Mouse (Mus musculus) ES-E14 (cell line): Measurements from ENCODE around the gene Dhx40. TPM values are rescaled to one million over a fixed set of nuclear protein-coding genes. Genes with fewer than 3 reads are reported as not detected.
"Not testable (repeated sequence)": the region's sequence is repeated elsewhere in the genome, so short reads cannot be mapped to it uniquely, and the experiment has no call there.

Source experiments
- DNase-seq: peaks from one replicate; pipeline ENCODE4 v3.0.0-alpha.2; 2013; ENCODE audit warnings: low read depth, low spot score
- H3K27ac ChIP-seq: 2 replicates; pipeline ENCODE4 v1.5.1; 2012; ENCODE audit warnings: low read depth, mild to moderate bottlenecking, low read length, moderate library complexity, mixed read lengths; ENCODE audit not compliant: poor library complexity, insufficient read depth, severe bottlenecking
- H3K36me3 ChIP-seq: 2 replicates; pipeline ENCODE4 v1.6.1; 2012; ENCODE audit warnings: mild to moderate bottlenecking, low read length, moderate library complexity, mixed read lengths; ENCODE audit not compliant: control insufficient read depth, poor library complexity, insufficient read depth, severe bottlenecking
- H3K4me1 ChIP-seq, 2 experiments: fragments of 150-350 bp in 1 of 2; sonication (generic) in 1 of 2; 2 replicates each; pipeline ENCODE4 v1.6.1; 2012; ENCODE audit warnings: low read length in 2 of 2, mild to moderate bottlenecking in 1 of 2, mixed read lengths in 1 of 2; ENCODE audit not compliant: control insufficient read depth in 2 of 2, insufficient read depth in 2 of 2, poor library complexity in 1 of 2
- H3K4me3 ChIP-seq, 2 experiments: fragments of 150-350 bp in 1 of 2; sonication (generic) in 1 of 2; 2 replicates each; pipeline ENCODE4 v1.5.1; 2012; ENCODE audit warnings: low read length in 2 of 2, low read depth in 1 of 2, mild to moderate bottlenecking in 1 of 2, mixed read lengths in 1 of 2; ENCODE audit not compliant: insufficient read depth in 1 of 2, poor library complexity in 1 of 2, severe bottlenecking in 1 of 2
- H3K9ac ChIP-seq: 2 replicates; pipeline ENCODE4 v1.6.1; 2012; ENCODE audit warnings: low read depth, mild to moderate bottlenecking, low read length, mixed read lengths; ENCODE audit not compliant: poor library complexity, insufficient read depth, severe bottlenecking
- H3K9me3 ChIP-seq: fragments of 150-350 bp; sonication (generic); 2 replicates; pipeline ENCODE4 v1.6.1; 2012; ENCODE audit warnings: low read depth, mild to moderate bottlenecking, low read length; ENCODE audit not compliant: control insufficient read depth, insufficient read depth
- CHD2 ChIP-seq: IDR thresholded peaks from 2 replicates; pipeline ENCODE4 v1.6.1; 2014; ENCODE audit warnings: mild to moderate bottlenecking, low read depth, low read length, inconsistent platforms
- HCFC1 ChIP-seq: IDR thresholded peaks from 2 replicates; pipeline ENCODE4 v1.6.1; 2012; ENCODE audit warnings: low read length, inconsistent platforms, borderline replicate concordance; ENCODE audit not compliant: insufficient read depth
- MAFK ChIP-seq: IDR thresholded peaks from 2 replicates; pipeline ENCODE4 v1.6.1; 2014; ENCODE audit warnings: mild to moderate bottlenecking, low read depth, low read length, inconsistent platforms; ENCODE audit not compliant: insufficient read depth
- ZC3H11A ChIP-seq: IDR thresholded peaks from 2 replicates; pipeline ENCODE4 v1.6.1; 2012; ENCODE audit warnings: low read depth, mild to moderate bottlenecking, inconsistent platforms, low read length, borderline replicate concordance
- ZNF384 ChIP-seq: IDR thresholded peaks from 2 replicates; pipeline ENCODE4 v1.6.1; 2012; ENCODE audit warnings: low read depth, low read length, inconsistent platforms
- in situ Hi-C, 2 experiments: fragments of 600-800 bp; cut with MboI; formaldehyde crosslinking; loops; one replicate each; pipeline ENCODE4 v1.15.1; 2025; ENCODE audit warnings: low sequenced_read_pairs in 2 of 2, inconsistent platforms in 1 of 2; ENCODE audit not compliant: unreplicated experiment in 2 of 2
- total RNA-seq: library from RNA; depleted of rRNA; stranded (reverse); fragments of 300-350 nt; gene quantifications from 2 replicates; pipeline ENCODE4 v1.2.3, GENCODE M21; 2012

The Dhx40 gene
- total RNA-seq, 1 experiment, result 24.5 TPM

- in situ Hi-C loops, result no loop called here
- H3K9ac ChIP-seq, result no peak overlapping the region
- no peak overlapping the region for H3K27ac ChIP-seq
- TF ChIP-seq ZC3H11A, result no peak
- no peak for TF ChIP-seq HCFC1
- no peak for TF ChIP-seq MAFK
- TF ChIP-seq CHD2, result no peak
- TF ChIP-seq ZNF384, result no peak
- peaks cover 0 to 2% of the 10 kb centered on the region in 2 experiments; a peak in 1 of 4 replicates for H3K4me1 ChIP-seq
- DNase-seq, result no peak
- no peak overlapping the region for H3K4me3 ChIP-seq
- H3K36me3 ChIP-seq, result no peaks in the 10 kb centered on the region
- no peaks in the 10 kb centered on the region for H3K9me3 ChIP-seq
These were observed 3.2 kb upstream of the Dhx40 start for GRCm38 (mm10) chr11:86810572-86811325.

- TF ChIP-seq HCFC1, result no peak
- TF ChIP-seq MAFK, result no peak
- TF ChIP-seq ZNF384, result no peak
- no peak for TF ChIP-seq CHD2
- DNase-seq, result no peak
- no peak overlapping the region for H3K4me3 ChIP-seq
- no peak overlapping the region for H3K9ac ChIP-seq
- in situ Hi-C loops, result no loop called here
- H3K27ac ChIP-seq, result no peak overlapping the region
- peaks cover 0 to 2% of the 10 kb centered on the region in 2 experiments; a peak in 1 of 4 replicates for H3K4me1 ChIP-seq
- no peaks in the 10 kb centered on the region; the same call in 1 of the 2 replicates for H3K36me3 ChIP-seq
- H3K9me3 ChIP-seq, result no peaks in the 10 kb centered on the region
These were observed 2.3 kb upstream of the Dhx40 start for GRCm38 (mm10) chr11:86809828-86810227.

- in situ Hi-C loops, result no loop called here
- no peaks in the 10 kb centered on the region for H3K9me3 ChIP-seq
- H3K9ac ChIP-seq, result peak overlapping the region; percentile 81
- DNase-seq, result peak; percentile 72
- peak overlapping the region; percentile 20; the same call in 1 of the 2 replicates for H3K27ac ChIP-seq
- TF ChIP-seq MAFK (no peak), ZC3H11A (no peak), ZNF384 (no peak), CHD2 (no peak), HCFC1 (no peak)
- H3K36me3 ChIP-seq, result no peaks in the 10 kb centered on the region; the same call in none of the 2 replicates
- peaks cover 0 to 2% of the 10 kb centered on the region in 2 experiments; a peak in 1 of 4 replicates for H3K4me1 ChIP-seq
- H3K4me3 ChIP-seq, result peak overlapping the region; percentile 87 to 93
These were observed 507 bp downstream of the Dhx40 start for GRCm38 (mm10) chr11:86807001-86807477.

GRCm38 (mm10) chr11:86794161-86794560, 13.4 kb downstream of the Dhx40 start:
- no peaks in the 10 kb centered on the region for H3K4me1 ChIP-seq
- no peak for TF ChIP-seq ZNF384
- no peak for TF ChIP-seq MAFK
- TF ChIP-seq ZC3H11A, result no peak
- no peak for TF ChIP-seq CHD2
- no peak for TF ChIP-seq HCFC1
- no peak overlapping the region for H3K4me3 ChIP-seq
- DNase-seq, result no peak
- no peak overlapping the region for H3K27ac ChIP-seq
- no peak overlapping the region for H3K9ac ChIP-seq
- no peaks in the 10 kb centered on the region for H3K9me3 ChIP-seq
- in situ Hi-C loops, result no loop called here
- H3K36me3 ChIP-seq, result no peaks in the 10 kb centered on the region

- H3K27ac ChIP-seq, in situ Hi-C loops, DNase-seq, H3K36me3 ChIP-seq, H3K4me3 ChIP-seq, H3K9ac ChIP-seq, H3K9me3 ChIP-seq, H3K4me1 ChIP-seq: not testable (repeated sequence)
These were observed 20.1 kb downstream of the Dhx40 start for GRCm38 (mm10) chr11:86787436-86787835.
